12 mouse cellular contexts compared by ENCODE assay signal in the genomic region with DNA sequence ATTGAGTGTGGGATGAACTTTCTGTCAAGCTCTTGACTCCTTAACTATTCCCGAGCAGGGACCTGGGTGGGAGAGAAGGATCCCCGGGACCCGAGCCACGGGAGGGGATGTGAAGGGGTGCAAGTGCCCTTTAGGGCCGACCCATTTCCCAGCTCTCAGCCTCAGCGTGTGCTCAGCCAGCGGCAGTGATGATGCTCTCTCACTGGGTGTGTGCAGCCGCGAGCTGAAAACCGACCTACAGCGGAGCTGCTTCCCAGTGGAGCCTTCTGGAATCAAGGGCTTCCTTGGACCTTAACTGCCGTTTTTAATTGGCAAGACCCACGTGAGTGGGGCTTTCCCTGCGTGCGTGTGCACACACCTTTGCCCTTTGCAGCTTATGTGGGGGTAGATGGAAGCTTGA. TPM values are rescaled to one million over a fixed set of nuclear protein-coding genes. Genes with fewer than 3 reads are reported as not detected.
DNase-seq lines count a peak whose midpoint lies in the region; ATAC-seq and TF ChIP-seq lines count a peak whose summit lies in the region.
"Had no signal": no experiment of that assay in that cellular context is flagged by ENCODE, and none has a peak within 500 bp of the region (broad histone marks: within the 10 kb centered on the region; RNA-seq: fewer than 3 reads in every experiment).

No protein-coding gene starts in this region.

- intact Hi-C loops in heart, postnatal 25 days (cut with DNase I): no loop called here
- intact Hi-C loops in left cerebral cortex, adult 2 months (cut with DNase I): no loop called here
- intact Hi-C loops in left cerebral cortex, postnatal 14 days (cut with DNase I): no loop called here
- intact Hi-C loops in left cerebral cortex, postnatal 4 days (cut with DNase I): no loop called here

- H3K4me2 ChIP-seq in heart, embryonic 16.5 days (ENCODE audit: low read depth, low read length): peak overlapping the region; percentile 18; the same call in 1 of the 2 replicates
- peak overlapping the region; percentile 28 for H3K4me2 ChIP-seq in limb, embryonic 12.5 days
- no peak overlapping the region for H3K4me2 ChIP-seq in forebrain, embryonic 15.5 days (replicated peaks)

- no peak for DNase-seq in heart, postnatal 25 days (ENCODE audit: low spot score)
- no peak for DNase-seq in left cerebral cortex, adult 2 months (ENCODE audit: extremely low spot score in 1 of 2, low spot score in 2 of 2)
- no peak for DNase-seq in left cerebral cortex, postnatal 14 days (ENCODE audit: low spot score in 2 of 2)
- DNase-seq in ES-E14 (ENCODE audit: low read depth, low spot score): no peak
- DNase-seq in left cerebral cortex, postnatal 4 days: no peak
- DNase-seq: lung, postnatal 14 days; thymus, postnatal 14 days had no signal

- H3K4me1 ChIP-seq in heart, embryonic 16.5 days (ENCODE audit: control insufficient read depth, insufficient read depth, low read length): no peaks in the 10 kb centered on the region
- peaks cover 4 to 14% of the 10 kb centered on the region in 2 experiments; a peak in 2 of 4 replicates for H3K4me1 ChIP-seq in ES-E14 (ENCODE audit: control insufficient read depth in 2 of 2, insufficient read depth in 2 of 2, low read length in 2 of 2, poor library complexity in 1 of 2)
- peaks cover 12% of the 10 kb centered on the region for H3K4me1 ChIP-seq in limb, embryonic 12.5 days (replicated peaks)
- H3K4me1 ChIP-seq in forebrain, embryonic 15.5 days: no peaks in the 10 kb centered on the region

- no peak for TF ChIP-seq CTCF in left cerebral cortex, adult 2 months (IDR thresholded peaks at IDR 0.05)

- in situ Hi-C loops in ES-E14 (cut with MboI; ENCODE audit: low sequenced_read_pairs in 2 of 2, unreplicated experiment in 2 of 2): loop anchor here (10.0 kb wide), 1 partner anchor 176 kb away; no protein-coding TSS in a partner anchor

- WGBS in heart, embryonic 16.5 days: 67% methylated on average over 15 of the region's 15 CpGs
- WGBS in limb, embryonic 12.5 days: 68% methylated on average over 15 of the region's 15 CpGs
- WGBS in forebrain, embryonic 15.5 days: 81% methylated on average over 15 of the region's 15 CpGs

- no peak overlapping the region for H3K9ac ChIP-seq in heart, embryonic 16.5 days (ENCODE audit: low read length)
- H3K9ac ChIP-seq in ES-E14 (ENCODE audit: insufficient read depth, low read depth, low read length, poor library complexity, severe bottlenecking): no peak overlapping the region; the same call in 1 of the 2 replicates
- H3K9ac ChIP-seq in limb, embryonic 12.5 days (replicated peaks): no peak overlapping the region
- H3K9ac ChIP-seq in forebrain, embryonic 15.5 days (replicated peaks): no peak overlapping the region

- 0 out of 2 replicates have a peak, but pooled peaks cover 2% of the 10 kb centered on the region for H3K9me3 ChIP-seq in heart, embryonic 16.5 days (replicated peaks; ENCODE audit: control insufficient read depth, low read length)
- no peaks in the 10 kb centered on the region for H3K9me3 ChIP-seq in ES-E14 (ENCODE audit: control insufficient read depth, insufficient read depth, low read depth, low read length)
- no peaks in the 10 kb centered on the region for H3K9me3 ChIP-seq in limb, embryonic 12.5 days
- no peaks in the 10 kb centered on the region for H3K9me3 ChIP-seq in forebrain, embryonic 15.5 days
- H3K9me3 ChIP-seq: heart, embryonic 10.5 days had no signal

- H3K4me3 ChIP-seq in heart, embryonic 16.5 days (ENCODE audit: low read length): no peak overlapping the region
- H3K4me3 ChIP-seq in left cerebral cortex, adult 2 months: peak overlapping the region; percentile 24; the same call in 1 of the 2 replicates
- peak overlapping the region; percentile 14 to 27; a peak in 1 of 4 replicates for H3K4me3 ChIP-seq in ES-E14 (ENCODE audit: insufficient read depth in 1 of 2, low read depth in 1 of 2, low read length in 2 of 2, poor library complexity in 1 of 2, severe bottlenecking in 1 of 2)
- H3K4me3 ChIP-seq in limb, embryonic 12.5 days (replicated peaks): no peak overlapping the region
- H3K4me3 ChIP-seq in forebrain, embryonic 15.5 days: no peak overlapping the region
- H3K4me3 ChIP-seq: heart, embryonic 10.5 days had no signal

- ATAC-seq in heart, embryonic 16.5 days (replicated peaks; ENCODE audit: extremely low read depth, insufficient read depth, low FRiP score): no peak
- no peak for ATAC-seq in limb, embryonic 12.5 days (ENCODE audit: insufficient number of reproducible peaks, insufficient read depth, low FRiP score, low TSS enrichment, low read depth)
- ATAC-seq in forebrain, embryonic 15.5 days (replicated peaks): no peak
- ATAC-seq: midbrain, embryonic 16.5 days had no signal

- no peak overlapping the region for H3K27ac ChIP-seq in heart, embryonic 16.5 days (ENCODE audit: low read length)
- H3K27ac ChIP-seq in left cerebral cortex, adult 2 months: no peak overlapping the region
- H3K27ac ChIP-seq in ES-E14 (ENCODE audit: insufficient read depth, low read depth, low read length, poor library complexity, severe bottlenecking): no peak overlapping the region; the same call in 1 of the 2 replicates
- H3K27ac ChIP-seq in limb, embryonic 12.5 days: no peak overlapping the region
- H3K27ac ChIP-seq in forebrain, embryonic 15.5 days (replicated peaks): no peak overlapping the region
- H3K27ac ChIP-seq: heart, embryonic 10.5 days had no signal

- no peaks in the 10 kb centered on the region for H3K36me3 ChIP-seq in heart, embryonic 16.5 days (ENCODE audit: control insufficient read depth, insufficient read depth)
- no peaks in the 10 kb centered on the region for H3K36me3 ChIP-seq in ES-E14 (ENCODE audit: control insufficient read depth, insufficient read depth, low read length, poor library complexity, severe bottlenecking)
- H3K36me3 ChIP-seq in limb, embryonic 12.5 days: no peaks in the 10 kb centered on the region
- no peaks in the 10 kb centered on the region for H3K36me3 ChIP-seq in forebrain, embryonic 15.5 days
- H3K36me3 ChIP-seq: heart, embryonic 10.5 days had no signal

- no peaks in the 10 kb centered on the region for H3K27me3 ChIP-seq in heart, embryonic 16.5 days (ENCODE audit: control insufficient read depth, insufficient read depth, low read length)
- H3K27me3 ChIP-seq in limb, embryonic 12.5 days: no peaks in the 10 kb centered on the region
- no peaks in the 10 kb centered on the region for H3K27me3 ChIP-seq in forebrain, embryonic 15.5 days

TF ChIP-seq in ES-E14, 5 proteins besides CTCF, POLR2A, EP300 and RAD21:
- TF ChIP-seq ZNF384 (IDR thresholded peaks at IDR 0.05; ENCODE audit: low read depth, low read length): no peak
- no peak for TF ChIP-seq CHD2 (IDR thresholded peaks at IDR 0.05; ENCODE audit: low read depth, low read length)
- TF ChIP-seq ZC3H11A (IDR thresholded peaks at IDR 0.05; ENCODE audit: borderline replicate concordance, low read depth, low read length): no peak
- TF ChIP-seq MAFK (IDR thresholded peaks at IDR 0.05; ENCODE audit: insufficient read depth, low read depth, low read length): no peak
- no peak for TF ChIP-seq HCFC1 (IDR thresholded peaks at IDR 0.05; ENCODE audit: borderline replicate concordance, insufficient read depth, low read length)

RNA-seq across cellular contexts. Expression of a gene that starts 13.2 kb away (rescaled TPM):
- 3.0 and 10.7 TPM in 2 replicates for polyA plus RNA-seq in heart, embryonic 16.5 days (2015; fragmentation: Nextera tagmentation; extraction: Ambion mirVana)
- 1 to 10 TPM; 1.6 to 1.9 TPM for total RNA-seq in heart, postnatal 25 days (2021)
- total RNA-seq in left cerebral cortex, adult 2 months (2021): 1 to 10 TPM; 2.7 to 3.8 TPM
- 1 to 10 TPM; 1.8 to 2.6 TPM for total RNA-seq in left cerebral cortex, postnatal 14 days (2021)
- total RNA-seq in ES-E14 (2012; rRNA removed): 3.9 and 6.8 TPM in 2 replicates
- 2.9 and 3.4 TPM in 2 replicates for polyA plus RNA-seq in limb, embryonic 12.5 days (2016; fragmentation: Nextera tagmentation; extraction: Ambion mirVana)
- 5.3 and 6.5 TPM in 2 replicates for polyA plus RNA-seq in forebrain, embryonic 15.5 days (2015; fragmentation: Nextera tagmentation; extraction: Ambion mirVana)
- 1 to 10 TPM; 2.2 to 4.4 TPM for total RNA-seq in left cerebral cortex, postnatal 4 days (2021)

RNA-seq across cellular contexts. Expression of a gene that starts 16.9 kb away (rescaled TPM):
- 21.3 and 24.4 TPM in 2 replicates for polyA plus RNA-seq in heart, embryonic 16.5 days (2015; fragmentation: Nextera tagmentation; extraction: Ambion mirVana)
- total RNA-seq in heart, postnatal 25 days (2021): 10 to 100 TPM; 36.2 to 78.2 TPM
- total RNA-seq in left cerebral cortex, adult 2 months (2021): 10 to 100 TPM; 19.1 to 19.8 TPM
- total RNA-seq in left cerebral cortex, postnatal 14 days (2021): 10 to 100 TPM; 29.0 to 32.3 TPM
- total RNA-seq in ES-E14 (2012; rRNA removed): 43.8 and 71.1 TPM in 2 replicates
- polyA plus RNA-seq in limb, embryonic 12.5 days (2016; fragmentation: Nextera tagmentation; extraction: Ambion mirVana): 15.6 TPM in 2 replicates
- polyA plus RNA-seq in forebrain, embryonic 15.5 days (2015; fragmentation: Nextera tagmentation; extraction: Ambion mirVana): 8.5 and 9.0 TPM in 2 replicates
- total RNA-seq in left cerebral cortex, postnatal 4 days (2021): 10 to 100 TPM; 40.0 to 44.9 TPM

RNA-seq across cellular contexts. Expression of a gene that starts 58.8 kb away (rescaled TPM):
- polyA plus RNA-seq in heart, embryonic 16.5 days (2015; fragmentation: Nextera tagmentation; extraction: Ambion mirVana): 0.09 TPM in 1 of 2 replicates, not detected in the other
- total RNA-seq in heart, postnatal 25 days (2021): under 1 TPM; 0.18 to 0.25 TPM
- total RNA-seq in left cerebral cortex, adult 2 months (2021): under 1 TPM; 0.12 to 0.25 TPM
- total RNA-seq in left cerebral cortex, postnatal 14 days (2021): under 1 TPM; 0.15 to 0.25 TPM
- 0.04 and 0.21 TPM in 2 replicates for total RNA-seq in ES-E14 (2012; rRNA removed)
- polyA plus RNA-seq in limb, embryonic 12.5 days (2016; fragmentation: Nextera tagmentation; extraction: Ambion mirVana): 0.31 and 0.41 TPM in 2 replicates
- 0.17 and 0.18 TPM in 2 replicates for polyA plus RNA-seq in forebrain, embryonic 15.5 days (2015; fragmentation: Nextera tagmentation; extraction: Ambion mirVana)
- total RNA-seq in left cerebral cortex, postnatal 4 days (2021): under 1 TPM; 0.28 to 0.30 TPM

Comparison
In these comparisons a context has a peak if more than half of its experiments do, and no peak if none do; other contexts are left out.
1. H3K4me3 ChIP-seq: peak in left cerebral cortex, adult 2 months (single experiment) and ES-E14 (2 of 2); none in heart, embryonic 16.5 days (single experiment), limb, embryonic 12.5 days (single experiment) and forebrain, embryonic 15.5 days (single experiment).